Mouse (Mus musculus) ES-Bruce4 (cell line): ENCODE data around the gene Nr6a1. TPM values are rescaled to one million over a fixed set of nuclear protein-coding genes. Genes with fewer than 3 reads are reported as not detected.
A peak's percentile ranks its signal among the peaks of the same experiment; 100 is the strongest.

ENCODE experiments used
- H3K27ac ChIP-seq: 2 replicates; pipeline ENCODE4 v1.5.1; 2012; ENCODE audit warnings: low read length, inconsistent platforms; ENCODE audit not compliant: insufficient read depth
- H3K27me3 ChIP-seq: 2 replicates; pipeline ENCODE4 v1.6.1; 2012; ENCODE audit warnings: mild to moderate bottlenecking, low read length, inconsistent platforms; ENCODE audit not compliant: control insufficient read depth, poor library complexity, insufficient read depth, severe bottlenecking
- H3K36me3 ChIP-seq: 2 replicates; pipeline ENCODE4 v1.6.1; 2012; ENCODE audit warnings: inconsistent platforms, mild to moderate bottlenecking, low read length, moderate library complexity; ENCODE audit not compliant: control insufficient read depth, poor library complexity, insufficient read depth, severe bottlenecking
- H3K4me1 ChIP-seq: one replicate; pipeline ENCODE4 v1.8.1; 2011; ENCODE audit warnings: low read length; ENCODE audit not compliant: control insufficient read depth, insufficient read depth
- H3K4me3 ChIP-seq: 2 replicates; pipeline ENCODE4 v1.5.1; 2011; ENCODE audit warnings: low read depth, mild to moderate bottlenecking, low read length
- H3K9ac ChIP-seq: 2 replicates; pipeline ENCODE4 v1.6.1; 2012; ENCODE audit warnings: low read depth, mild to moderate bottlenecking, inconsistent platforms; ENCODE audit not compliant: poor library complexity, severe bottlenecking
- H3K9me3 ChIP-seq: replicated peaks from 2 replicates; pipeline ENCODE4 v1.6.1; 2012; ENCODE audit warnings: mild to moderate bottlenecking, low read length, inconsistent platforms; ENCODE audit not compliant: control insufficient read depth, poor library complexity, insufficient read depth, severe bottlenecking
- CTCF ChIP-seq: IDR thresholded peaks from one replicate; pipeline ENCODE4 v1.8.1; 2011; ENCODE audit warnings: low read depth, low read length
- EP300 ChIP-seq: IDR thresholded peaks from 2 replicates; pipeline ENCODE4 v1.6.1; 2011; ENCODE audit warnings: low read depth, low read length; ENCODE audit not compliant: insufficient read depth
- POLR2A ChIP-seq: IDR thresholded peaks from one replicate; pipeline ENCODE4 v1.8.1; 2011; ENCODE audit warnings: low read length; ENCODE audit not compliant: insufficient read depth
- polyA plus RNA-seq: library from polyadenylated mRNA; stranded (reverse); fragments of >200 nt; gene quantifications from 2 replicates; pipeline ENCODE4 v1.2.4, GENCODE M21; 2011; ENCODE audit warnings: low read depth; ENCODE audit not compliant: missing spikeins, insufficient read depth, insufficient read length

Gene Nr6a1
- polyA plus RNA-seq, 1 experiment, result 110 TPM

DNA sequence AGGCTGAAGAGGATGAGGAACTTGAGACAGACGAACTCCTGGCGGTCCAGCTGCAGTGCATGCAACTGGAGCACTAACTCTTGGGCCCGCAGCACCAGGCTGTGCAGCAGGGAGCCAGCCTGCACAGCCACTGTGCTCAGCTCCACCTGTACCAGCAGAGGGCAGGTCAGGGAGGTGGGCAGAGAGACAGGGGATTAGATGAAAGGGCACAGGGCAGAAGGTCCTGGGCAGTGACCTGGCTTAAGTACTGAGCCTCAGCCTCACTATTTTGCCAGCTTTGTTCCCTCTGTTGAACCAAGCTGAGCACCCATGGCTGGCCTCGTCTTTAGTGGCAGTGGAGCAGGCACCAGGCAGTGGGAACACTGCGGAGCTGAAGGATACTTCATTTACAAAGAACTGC lies 227.3 kb downstream of the Nr6a1 start:
- Histone ChIP-seq H3K27me3 (no peaks in the 10 kb centered on the region), H3K4me3 (no peak overlapping the region), H3K4me1 (peaks cover 5% of the 10 kb centered on the region), H3K27ac (no peak overlapping the region), H3K9ac (no peak overlapping the region), H3K36me3 (no peaks in the 10 kb centered on the region), H3K9me3 (no peaks in the 10 kb centered on the region)
- TF ChIP-seq EP300 (no peak), CTCF (no peak), POLR2A (no peak)

DNA sequence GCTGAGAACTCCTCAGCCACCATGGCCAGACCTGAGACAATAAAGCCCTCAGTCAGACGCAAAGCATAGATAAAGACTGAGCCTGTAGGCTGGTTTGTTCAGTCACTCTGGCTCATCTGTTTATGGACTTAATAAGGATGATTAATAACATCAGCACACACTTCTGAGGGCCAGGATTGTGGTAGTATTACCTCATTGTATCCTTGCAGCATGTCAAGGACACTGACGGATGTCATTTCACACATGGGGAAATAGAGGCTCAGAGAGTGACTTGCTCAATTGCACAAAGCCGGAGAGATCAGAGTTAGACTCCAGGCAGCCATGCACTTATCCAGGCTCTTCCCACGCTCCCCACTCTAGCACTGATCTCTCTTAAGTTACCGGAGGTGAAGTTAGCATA lies 228.9 kb downstream of the Nr6a1 start:
- H3K4me3 ChIP-seq, result no peak overlapping the region
- no peak overlapping the region for H3K9ac ChIP-seq
- no peak overlapping the region for H3K27ac ChIP-seq
- H3K9me3 ChIP-seq, result no peaks in the 10 kb centered on the region
- no peaks in the 10 kb centered on the region for H3K36me3 ChIP-seq
- peaks cover 5% of the 10 kb centered on the region for H3K4me1 ChIP-seq
- TF ChIP-seq POLR2A (no peak), CTCF (no peak), EP300 (no peak)
- H3K27me3 ChIP-seq, result no peaks in the 10 kb centered on the region

DNA sequence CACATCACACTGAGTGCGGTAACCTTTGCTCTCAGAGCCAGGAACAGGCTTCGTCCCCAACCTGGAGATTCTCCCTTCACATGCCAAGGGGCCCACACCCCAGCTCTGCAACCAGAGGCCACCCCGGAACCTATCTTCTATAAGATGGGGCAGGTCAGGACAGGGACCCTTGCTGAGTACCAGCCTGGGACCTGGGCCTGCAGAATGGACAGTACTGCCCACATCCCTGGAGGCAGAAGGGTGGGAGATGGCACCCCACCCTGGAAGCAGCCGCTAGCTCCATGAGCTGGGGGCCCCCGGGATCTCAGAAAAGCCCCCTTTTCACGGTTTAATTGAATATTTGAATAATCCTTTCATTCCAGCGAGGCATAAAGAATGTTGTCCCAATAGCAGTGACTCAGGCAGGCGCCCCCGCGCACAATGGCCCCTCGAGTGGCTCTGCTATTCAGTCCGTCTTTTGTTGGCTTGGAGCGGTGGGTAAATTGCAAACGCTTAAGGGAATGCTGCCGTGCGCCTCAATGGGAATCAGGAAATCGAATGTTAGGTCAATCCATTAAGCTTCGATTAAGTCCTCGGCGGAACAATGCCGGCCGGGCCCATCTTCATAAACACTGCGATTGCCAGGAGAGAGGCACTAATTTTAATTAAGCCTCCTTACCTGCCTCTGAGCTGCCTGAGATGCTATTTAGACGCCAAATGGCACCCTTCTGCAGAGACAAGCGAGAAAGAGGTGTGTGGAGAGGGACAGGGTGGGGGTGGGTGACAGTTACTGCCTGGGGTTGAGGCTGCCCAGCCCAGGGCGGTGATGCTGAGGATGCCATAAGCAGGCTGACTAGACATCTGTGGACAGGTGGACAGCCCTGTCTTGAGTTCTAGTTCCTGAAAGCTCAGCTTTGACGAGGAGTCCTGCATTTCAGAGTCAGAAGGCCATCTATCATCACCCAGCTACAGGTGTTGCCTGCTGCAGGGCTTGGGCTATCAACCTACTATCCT lies 230.1 kb downstream of the Nr6a1 start:
- Histone ChIP-seq H3K9me3 (no peaks in the 10 kb centered on the region), H3K27me3 (no peaks in the 10 kb centered on the region), H3K4me1 (peaks cover 5% of the 10 kb centered on the region), H3K36me3 (no peaks in the 10 kb centered on the region), H3K9ac (no peak overlapping the region), H3K4me3 (no peak overlapping the region), H3K27ac (no peak overlapping the region)
- TF ChIP-seq CTCF (no peak), EP300 (no peak), POLR2A (no peak)

DNA sequence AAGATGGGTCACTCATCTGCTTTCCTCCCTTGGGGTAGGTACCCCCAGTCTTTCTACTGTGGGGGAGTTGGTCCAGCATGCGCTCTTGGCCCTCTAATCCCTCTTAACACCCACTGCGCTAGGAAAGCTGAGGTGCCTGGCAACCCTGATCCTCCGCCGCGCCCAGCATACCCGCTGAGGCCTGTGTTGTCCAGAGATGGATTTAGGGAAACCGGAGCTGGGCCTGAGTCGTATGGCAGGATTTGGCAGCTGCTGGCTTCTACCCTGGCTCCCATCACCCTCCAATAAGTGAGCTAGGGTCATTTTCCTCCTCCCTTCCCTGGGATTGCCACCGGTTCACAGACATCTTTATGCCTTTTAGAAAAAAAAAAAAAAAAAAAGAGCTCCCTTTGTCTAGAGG lies 231.7 kb downstream of the Nr6a1 start:
- no peaks in the 10 kb centered on the region for H3K9me3 ChIP-seq
- H3K9ac ChIP-seq, result no peak overlapping the region
- H3K36me3 ChIP-seq, result no peaks in the 10 kb centered on the region
- no peak overlapping the region for H3K27ac ChIP-seq
- no peak overlapping the region for H3K4me3 ChIP-seq
- no peaks in the 10 kb centered on the region for H3K27me3 ChIP-seq
- TF ChIP-seq POLR2A, result no peak
- TF ChIP-seq EP300, result no peak
- TF ChIP-seq CTCF, result no peak
- peaks cover 5% of the 10 kb centered on the region for H3K4me1 ChIP-seq

DNA sequence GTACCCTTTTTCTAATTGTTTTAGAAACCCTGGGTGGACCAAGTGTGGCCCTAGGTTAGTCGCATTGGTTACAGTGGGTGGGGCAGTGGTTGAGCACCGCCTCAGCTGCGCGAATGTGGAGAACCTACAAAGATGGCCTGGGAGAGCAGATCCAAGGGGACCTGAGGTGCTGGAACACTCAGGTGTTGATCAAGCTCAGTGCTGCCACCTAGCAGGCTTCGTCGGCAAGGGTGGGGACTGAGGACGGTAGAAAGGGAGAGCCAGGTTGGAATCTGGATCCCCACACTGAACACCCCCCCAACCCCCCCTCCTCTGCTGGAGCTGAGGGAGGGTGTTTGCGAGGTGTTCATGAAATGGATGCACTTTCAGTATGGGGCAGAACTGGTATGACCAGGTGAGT lies 235.9 kb downstream of the Nr6a1 start:
- Histone ChIP-seq H3K36me3 (no peaks in the 10 kb centered on the region), H3K27ac (no peak overlapping the region), H3K4me1 (no peaks in the 10 kb centered on the region), H3K9me3 (no peaks in the 10 kb centered on the region), H3K9ac (no peak overlapping the region), H3K4me3 (no peak overlapping the region), H3K27me3 (no peaks in the 10 kb centered on the region)
- TF ChIP-seq CTCF, result peak; percentile 91
- no peak for TF ChIP-seq POLR2A

DNA sequence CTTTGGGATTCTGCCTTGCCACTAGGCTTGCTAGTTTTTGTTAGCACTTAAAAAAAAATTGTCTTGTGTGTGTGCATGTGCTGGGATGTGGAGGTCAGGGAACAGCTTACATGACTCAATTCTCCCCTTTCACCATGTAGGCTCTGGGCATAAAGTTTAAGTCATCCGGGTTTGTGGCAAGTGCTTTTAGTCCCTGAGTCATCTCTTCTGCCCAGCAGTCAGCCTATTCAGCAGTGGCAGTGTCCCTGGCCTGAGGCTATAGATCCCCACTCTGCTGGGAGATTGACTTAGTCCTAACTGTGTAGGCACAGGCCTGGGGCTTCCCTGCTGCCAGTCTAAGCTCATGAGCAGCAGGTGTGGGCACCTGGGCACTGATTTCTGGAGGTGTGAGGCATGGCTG lies 237.6 kb downstream of the Nr6a1 start:
- Histone ChIP-seq H3K9me3 (no peaks in the 10 kb centered on the region), H3K4me1 (no peaks in the 10 kb centered on the region), H3K9ac (no peak overlapping the region), H3K27me3 (no peaks in the 10 kb centered on the region), H3K27ac (no peak overlapping the region), H3K36me3 (no peaks in the 10 kb centered on the region), H3K4me3 (no peak overlapping the region)
- no peak for TF ChIP-seq EP300
- no peak for TF ChIP-seq POLR2A
- TF ChIP-seq CTCF, result no peak
